Mouse (Mus musculus) left cerebral cortex, adult 2 months (tissue): ENCODE results near the gene Shank2. TPM values are rescaled to one million over a fixed set of nuclear protein-coding genes. Genes with fewer than 3 reads are reported as not detected.

Source experiments
- DNase-seq, 2 experiments: peaks; one replicate each; pipeline ENCODE4 v3.0.0; 2021 to 2022; ENCODE audit warnings: low spot score in 2 of 2, mixed read lengths in 1 of 2; ENCODE audit errors: extremely low spot score in 1 of 2
- H3K27ac ChIP-seq: fragments of 200-600 bp; 2 replicates; pipeline ENCODE4 v1.8.1; 2022
- H3K4me3 ChIP-seq: fragments of 200-600 bp; 2 replicates; pipeline ENCODE4 v1.8.1; 2022
- CTCF ChIP-seq: fragments of 200-600 bp; IDR thresholded peaks from 2 replicates; pipeline ENCODE4 v1.8.1; 2022; ENCODE audit warnings: antibody characterized with exemption, mild to moderate bottlenecking, moderate library complexity
- intact Hi-C: fragments of 180-260 bp; cut with DNase I; formaldehyde crosslinking; loops from one replicate; pipeline ENCODE4 v1.15.1; 2025
- total RNA-seq, 2 experiments: library from RNA; stranded (reverse); gene quantifications; 2 replicates each; pipeline ENCODE4 v1.2.3; 2021

Shank2 gene
- total RNA-seq, 2 experiments from 2014 or later = 163 to 170 TPM

DNA sequence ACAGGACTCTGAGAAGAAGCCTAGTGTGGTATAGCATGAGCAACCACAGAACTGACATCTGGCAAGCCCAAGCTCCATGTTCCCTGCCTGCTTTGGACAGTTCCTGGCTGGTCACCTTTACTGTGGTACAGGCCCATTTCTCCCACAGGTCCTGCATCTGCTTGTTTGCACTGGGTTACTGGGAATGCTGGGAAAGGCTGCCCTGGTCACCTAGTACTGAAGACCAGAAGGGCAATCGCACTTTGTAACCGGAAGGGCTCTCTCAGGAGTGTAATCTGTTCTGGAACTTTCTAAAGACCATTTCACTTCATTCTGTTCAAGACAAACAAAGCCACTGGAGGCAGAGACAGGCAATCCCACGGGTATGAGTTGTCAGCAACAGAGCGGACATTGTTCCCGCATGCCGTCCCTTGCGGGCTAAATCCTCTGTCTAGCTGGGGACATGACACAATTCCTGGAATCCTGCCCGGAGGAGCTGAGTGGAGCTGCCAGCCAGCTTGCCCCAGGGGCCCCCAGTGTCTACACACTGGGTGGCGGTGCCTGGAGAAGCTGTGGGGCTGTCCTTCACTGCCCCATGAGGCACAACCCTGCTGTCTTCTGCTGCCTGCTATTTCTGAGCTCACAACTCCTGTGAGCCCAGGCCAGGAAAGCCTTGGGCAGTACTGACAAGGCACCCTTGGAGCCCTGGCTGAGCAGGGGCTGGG is 36.4 kb downstream of the Shank2 start:
- no peak overlapping the region for H3K27ac ChIP-seq
- TF ChIP-seq CTCF = no peak; the same call in 1 of the 2 replicates
- intact Hi-C loops = loop anchor here (5.0 kb wide), 1 partner anchor 61 kb away; no protein-coding TSS in a partner anchor
- peak; percentile 39 to 46 for DNase-seq
- no peak overlapping the region for H3K4me3 ChIP-seq

DNA sequence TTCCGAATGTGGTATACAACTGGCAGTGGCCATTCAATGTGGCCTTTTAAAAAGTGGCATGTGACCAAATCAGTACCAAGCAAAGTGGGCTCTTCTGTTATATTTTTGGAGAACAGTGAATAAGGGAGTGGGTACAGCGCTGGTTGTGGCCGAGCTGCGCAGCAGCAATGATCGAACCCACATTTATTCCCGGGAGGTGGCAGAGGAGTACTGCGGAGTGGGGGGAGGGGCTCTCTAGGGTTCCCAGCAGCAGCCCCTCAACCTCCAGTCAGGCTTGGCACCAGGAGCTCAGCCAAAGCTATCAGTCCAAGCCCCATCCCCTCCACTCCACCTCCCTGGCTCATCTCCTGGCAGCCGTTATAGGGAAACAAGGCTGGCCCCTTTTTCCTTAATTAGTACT is 37.0 kb downstream of the Shank2 start:
- intact Hi-C loops = loop anchor here (5.0 kb wide), 1 partner anchor 61 kb away; no protein-coding TSS in a partner anchor
- no peak for DNase-seq
- no peak overlapping the region for H3K4me3 ChIP-seq
- H3K27ac ChIP-seq = no peak overlapping the region
- no peak; the same call in 1 of the 2 replicates for TF ChIP-seq CTCF

DNA sequence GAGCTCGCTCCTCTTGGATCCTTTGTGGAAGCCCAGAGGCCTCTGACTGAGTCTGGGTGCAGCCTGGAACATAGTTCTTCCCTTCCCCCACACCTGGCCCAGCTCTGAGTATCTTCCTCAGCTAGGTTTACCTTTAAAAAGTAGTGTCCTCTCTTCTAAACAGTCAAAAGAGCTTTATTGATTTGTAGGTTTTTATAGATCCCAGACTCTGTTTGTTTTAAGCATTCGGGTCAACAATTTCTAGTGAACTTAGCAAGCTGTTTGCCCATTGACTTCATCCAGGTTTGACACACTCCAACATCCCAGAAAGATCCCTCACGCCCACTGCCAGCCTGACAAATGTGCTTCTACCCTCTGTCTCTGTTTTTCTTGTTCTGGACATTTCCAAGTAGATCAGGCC is 38.6 kb downstream of the Shank2 start:
- intact Hi-C loops = no loop called here
- Histone ChIP-seq H3K4me3 (no peak overlapping the region), H3K27ac (no peak overlapping the region)
- TF ChIP-seq CTCF = no peak
- no peak for DNase-seq

DNA sequence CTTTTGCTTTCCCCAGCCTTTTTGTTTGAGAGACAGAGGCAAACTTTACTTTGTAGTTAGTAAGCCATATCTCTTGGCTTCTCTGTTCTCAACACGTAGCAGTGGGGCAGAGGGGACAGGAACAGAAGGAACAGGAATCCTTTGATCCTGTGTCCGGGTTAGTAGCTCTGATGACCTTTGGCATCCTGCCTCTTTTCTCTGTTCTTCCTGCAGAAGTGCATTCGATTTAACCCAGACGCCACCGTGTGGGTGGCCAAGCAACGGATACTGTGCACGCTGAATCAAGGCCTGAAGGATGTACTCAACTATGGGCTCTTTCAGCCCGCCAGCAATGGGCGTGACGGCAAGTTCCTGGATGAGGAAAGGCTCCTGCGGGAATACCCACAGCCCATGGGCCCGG is 50.3 kb downstream of the Shank2 start:
- H3K27ac ChIP-seq = no peak overlapping the region
- TF ChIP-seq CTCF = no peak; the same call in none of the 2 replicates
- no peak overlapping the region for H3K4me3 ChIP-seq
- DNase-seq = no peak
- intact Hi-C loops = no loop called here

DNA sequence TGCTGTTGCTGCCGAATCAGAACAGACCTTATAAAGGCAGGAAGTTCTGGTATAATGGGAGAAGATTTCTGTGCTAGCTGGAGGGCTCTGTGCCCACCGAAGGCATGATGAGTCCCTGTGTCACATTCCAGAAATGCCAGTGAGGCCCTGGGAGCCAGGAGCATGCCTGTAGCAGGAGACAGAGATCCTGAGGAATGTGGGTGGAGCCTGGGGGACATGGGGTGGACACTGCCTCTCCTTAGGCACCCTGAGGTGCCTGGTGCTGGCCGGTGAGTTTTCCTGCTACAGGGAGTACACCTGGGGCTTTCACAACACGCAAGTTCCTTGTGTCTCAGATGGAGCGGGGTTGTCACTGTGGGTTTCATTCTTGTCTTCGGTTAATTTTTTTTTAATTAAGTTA is 53.5 kb downstream of the Shank2 start:
- H3K27ac ChIP-seq = no peak overlapping the region
- no peak for TF ChIP-seq CTCF
- intact Hi-C loops = no loop called here
- DNase-seq = no peak
- no peak overlapping the region for H3K4me3 ChIP-seq

DNA sequence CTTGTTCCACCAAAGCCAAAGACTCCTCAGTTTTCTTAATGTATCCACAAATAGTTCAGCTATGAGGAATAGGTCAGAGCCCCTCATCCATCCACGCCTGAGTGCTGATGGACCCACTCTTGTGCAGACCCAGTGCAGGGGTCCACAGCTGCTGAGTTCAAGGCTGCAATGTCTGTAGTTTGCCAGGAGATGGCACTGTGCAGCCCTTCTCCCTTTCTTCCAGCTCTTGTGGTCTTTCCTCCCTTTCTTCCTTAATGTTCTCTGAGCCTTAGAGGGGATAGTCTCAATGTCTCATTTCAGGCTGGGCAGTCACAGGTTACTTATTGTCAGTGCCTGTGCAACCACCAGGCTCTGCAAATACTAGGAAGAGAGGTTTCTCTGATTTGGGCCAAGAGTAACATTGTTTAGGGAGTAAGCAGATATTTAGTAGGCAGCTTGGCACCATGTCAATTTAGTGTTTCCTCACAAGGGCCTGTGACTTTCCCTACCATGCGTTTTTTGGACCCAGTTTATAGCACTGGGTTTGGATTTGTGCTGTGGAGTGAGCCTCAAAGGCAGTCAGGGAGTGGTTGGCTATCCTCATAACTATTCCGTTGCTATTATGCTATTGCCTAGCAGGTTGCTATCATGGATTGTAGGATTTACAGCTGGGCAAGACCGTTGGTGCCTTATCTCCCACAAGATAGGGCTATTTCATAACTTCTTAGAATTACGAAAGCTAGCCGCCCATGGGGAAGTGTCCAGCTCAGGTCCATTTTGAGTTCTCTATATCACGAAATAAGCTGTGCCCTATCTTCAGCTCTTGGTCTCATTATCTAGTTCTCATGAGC is 54.2 kb downstream of the Shank2 start:
- H3K27ac ChIP-seq = no peak overlapping the region
- H3K4me3 ChIP-seq = no peak overlapping the region
- DNase-seq = no peak
- TF ChIP-seq CTCF = peak; percentile 73
- intact Hi-C loops = no loop called here

DNA sequence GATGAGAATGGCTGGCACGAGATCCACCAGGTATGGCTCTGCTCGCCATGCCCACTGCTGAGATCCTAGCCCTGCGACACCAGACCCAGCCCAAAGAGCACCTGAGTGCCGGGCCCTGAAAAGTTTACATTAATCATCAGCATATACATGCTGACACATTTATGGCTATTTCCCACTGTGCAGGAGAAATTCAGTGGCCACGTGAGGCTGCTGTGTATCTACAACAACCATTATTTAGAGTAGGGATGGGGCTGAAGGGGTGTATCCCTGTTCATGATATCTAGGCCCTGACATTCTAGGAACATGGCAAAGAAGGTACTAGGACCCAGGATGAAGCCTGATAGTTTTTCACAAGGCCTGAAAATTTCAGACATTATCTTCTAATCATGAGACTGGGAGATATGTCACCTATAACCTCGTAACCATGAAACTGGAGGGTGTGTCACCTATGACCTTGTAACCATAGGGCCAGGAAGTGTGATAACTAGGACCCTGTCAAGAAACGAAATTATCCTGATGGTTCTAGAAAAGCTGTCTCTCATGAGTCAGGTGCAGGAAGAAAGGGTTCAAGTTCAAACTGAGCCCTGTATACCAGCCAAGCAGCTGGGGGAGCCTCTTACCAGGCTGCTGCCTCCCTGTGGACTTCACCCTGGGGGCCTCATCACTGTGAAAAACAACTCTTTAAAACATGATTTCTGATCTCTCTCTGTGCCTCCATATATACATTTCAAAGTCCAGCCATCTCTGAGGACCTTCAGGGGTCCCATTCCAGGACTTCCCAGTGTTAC is 68.6 kb downstream of the Shank2 start:
- no peak for TF ChIP-seq CTCF
- Histone ChIP-seq H3K27ac (no peak overlapping the region), H3K4me3 (no peak overlapping the region)
- intact Hi-C loops = loop anchor here (10.0 kb wide), 2 partner anchors 236 to 704 kb away; no protein-coding TSS in a partner anchor
- DNase-seq = no peak

DNA sequence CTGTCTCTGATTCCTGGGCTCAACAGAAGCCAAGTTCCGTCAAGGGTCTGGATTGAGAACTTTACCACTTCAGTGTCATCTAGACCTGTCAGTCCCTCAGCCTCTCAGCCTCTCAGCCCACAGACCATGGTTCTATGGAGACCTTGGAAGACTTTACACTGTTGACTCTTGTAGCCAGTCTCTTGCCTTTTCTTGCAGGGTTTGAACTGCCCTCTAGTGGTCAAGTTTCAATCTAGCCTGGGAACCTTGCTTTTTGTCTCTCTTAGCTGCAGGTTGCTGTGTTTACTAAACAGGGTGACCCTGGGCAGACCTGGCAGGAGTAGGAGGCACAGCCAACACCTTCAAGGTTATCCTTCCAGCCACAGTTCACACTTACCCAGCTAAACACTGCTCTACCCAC is 70.5 kb downstream of the Shank2 start:
- Histone ChIP-seq H3K27ac (no peak overlapping the region), H3K4me3 (no peak overlapping the region)
- intact Hi-C loops = loop anchor here (10.0 kb wide), 2 partner anchors 237 to 703 kb away; no protein-coding TSS in a partner anchor
- DNase-seq = peak in 1 of 2 experiments; percentile 17
- peak; percentile 74 for TF ChIP-seq CTCF

DNA sequence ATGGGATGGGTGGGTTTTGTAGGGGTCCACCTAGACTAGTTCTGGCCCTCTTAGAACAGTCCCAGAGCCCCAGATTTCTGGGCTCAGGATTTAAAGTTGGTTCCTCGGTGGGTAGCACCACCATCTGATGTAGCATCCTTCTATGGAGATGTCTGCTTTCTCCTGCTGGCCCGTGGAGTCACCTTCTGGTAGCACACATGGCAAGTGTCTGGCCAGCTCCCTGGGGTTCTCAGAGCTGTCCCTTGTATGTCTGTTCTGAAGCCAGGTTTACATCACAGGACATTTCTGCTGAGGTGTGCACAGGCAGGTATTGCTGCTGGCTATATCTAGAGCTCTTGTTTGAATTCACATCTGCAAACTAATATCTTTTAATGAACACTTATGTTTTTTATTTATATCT is 71.1 kb downstream of the Shank2 start:
- no peak for DNase-seq
- no peak overlapping the region for H3K27ac ChIP-seq
- intact Hi-C loops = loop anchor here (10.0 kb wide), 2 partner anchors 238 to 702 kb away; no protein-coding TSS in a partner anchor
- no peak for TF ChIP-seq CTCF
- H3K4me3 ChIP-seq = no peak overlapping the region

DNA sequence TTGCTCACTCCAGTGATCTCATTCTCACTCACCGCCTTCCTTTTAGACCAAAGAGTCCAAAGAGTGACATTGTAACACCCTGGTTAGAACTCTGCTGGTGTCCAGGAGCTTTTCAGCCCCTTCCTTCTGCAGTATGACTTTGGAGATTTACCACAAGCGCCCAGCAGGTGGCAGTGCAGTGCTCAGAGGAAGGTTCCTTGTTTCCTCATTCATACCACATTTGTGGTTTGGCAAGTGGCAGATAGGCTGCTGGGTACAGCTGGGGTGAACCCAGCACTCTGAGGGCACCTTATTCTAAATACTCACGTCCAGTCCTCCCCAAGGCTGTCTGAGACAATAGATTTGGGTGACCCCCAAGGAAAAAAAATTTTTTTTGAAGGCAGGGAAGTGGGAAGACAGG is 73.0 kb downstream of the Shank2 start:
- H3K27ac ChIP-seq = no peak overlapping the region
- peak; percentile 61 to 82 for DNase-seq
- TF ChIP-seq CTCF = peak; percentile 85

DNA sequence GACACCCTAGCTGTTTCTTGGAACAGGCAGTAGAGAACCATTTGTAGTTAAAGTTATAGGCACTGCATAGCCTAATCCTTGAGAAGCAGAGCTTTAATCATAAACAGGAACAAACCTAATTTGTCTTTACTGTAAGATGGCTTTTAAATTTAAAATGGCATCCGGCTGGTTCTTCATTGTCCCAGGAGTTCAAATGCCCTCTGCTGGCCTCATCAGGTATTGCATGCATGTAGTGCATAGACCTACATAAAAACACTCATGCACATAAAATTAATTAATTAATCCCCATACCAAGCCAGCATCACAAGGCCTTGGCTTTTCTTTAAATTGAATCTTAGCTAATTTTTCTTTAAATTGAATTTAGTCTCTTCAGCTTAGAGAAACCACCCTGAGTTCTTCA is 76.9 kb downstream of the Shank2 start:
- intact Hi-C loops = loop anchor here (5.0 to 10.0 kb wide), 3 partner anchors 244 to 696 kb away; partner anchors contain the start of gene Fadd
- H3K27ac ChIP-seq = no peak overlapping the region
- no peak for DNase-seq
- H3K4me3 ChIP-seq = no peak overlapping the region
- TF ChIP-seq CTCF = peak; percentile 59

More for the DNA sequence above, 73.0 kb downstream of the Shank2 start:
- intact Hi-C loops = loop anchor here (1.0 to 10.0 kb wide), 5 partner anchors 174 to 700 kb away; partner anchors contain the start of gene Fadd
- no peak overlapping the region for H3K4me3 ChIP-seq
